In genomic region chr11:67022354-67023115, GRCm38 (mm10) we compare ENCODE assay signal across 10 mouse cellular contexts. TPM values are rescaled to one million over a fixed set of nuclear protein-coding genes. Genes with fewer than 3 reads are reported as not detected.
A peak's percentile ranks its signal among the peaks of the same experiment; 100 is the strongest.
DNase-seq lines count a peak whose midpoint lies in the region; ATAC-seq and TF ChIP-seq lines count a peak whose summit lies in the region.
"Had no signal": no experiment of that assay in that cellular context is flagged by ENCODE, and none has a peak within 500 bp of the region (broad histone marks: within the 10 kb centered on the region; RNA-seq: fewer than 3 reads in every experiment).

No protein-coding gene starts in this region.

- no peaks in the 10 kb centered on the region for H3K27me3 ChIP-seq in hindbrain, postnatal 0 days (ENCODE audit: insufficient read depth, low read length)
- no peaks in the 10 kb centered on the region for H3K27me3 ChIP-seq in hindbrain, embryonic 16.5 days (replicated peaks; ENCODE audit: control insufficient read depth, insufficient read depth, low read length)
- H3K27me3 ChIP-seq in Patski: peaks cover 5% of the 10 kb centered on the region
- no peaks in the 10 kb centered on the region for H3K27me3 ChIP-seq in forebrain, embryonic 16.5 days (replicated peaks; ENCODE audit: control insufficient read depth, insufficient read depth, low read length)

- no peaks in the 10 kb centered on the region for H3K9me3 ChIP-seq in hindbrain, postnatal 0 days (ENCODE audit: low read length)
- H3K9me3 ChIP-seq in hindbrain, embryonic 16.5 days (ENCODE audit: control insufficient read depth, low read length): no peaks in the 10 kb centered on the region
- H3K9me3 ChIP-seq in forebrain, embryonic 16.5 days (ENCODE audit: control insufficient read depth, low read length): no peaks in the 10 kb centered on the region
- H3K9me3 ChIP-seq: neural tube, embryonic 13.5 days had no signal

- no peak overlapping the region for H3K4me3 ChIP-seq in hindbrain, postnatal 0 days (ENCODE audit: low read length)
- no peak overlapping the region for H3K4me3 ChIP-seq in hindbrain, embryonic 16.5 days (ENCODE audit: low read length)
- no peak overlapping the region for H3K4me3 ChIP-seq in forebrain, embryonic 16.5 days (replicated peaks; ENCODE audit: low read length)
- H3K4me3 ChIP-seq: neural tube, embryonic 13.5 days had no signal

- peak; percentile 17 for DNase-seq in hindbrain, postnatal 0 days (ENCODE audit: low spot score)
- DNase-seq in testis, postnatal 10 days (ENCODE audit: low spot score): peak; percentile 53
- DNase-seq in testis, postnatal 14 days (ENCODE audit: low spot score): no peak
- no peak for DNase-seq in Patski (ENCODE audit: low read depth, low spot score)
- peak; percentile 50 for DNase-seq in thymus, postnatal 4 days
- DNase-seq: adrenal gland, adult 2 months had no signal

- no peak for ATAC-seq in hindbrain, postnatal 0 days
- ATAC-seq in hindbrain, embryonic 16.5 days: no peak
- ATAC-seq in Patski: no peak
- ATAC-seq in forebrain, embryonic 16.5 days: no peak

- no peak overlapping the region for H3K4me2 ChIP-seq in hindbrain, postnatal 0 days (ENCODE audit: low read depth, low read length)
- no peak overlapping the region for H3K4me2 ChIP-seq in hindbrain, embryonic 16.5 days (ENCODE audit: low read length)
- no peak overlapping the region for H3K4me2 ChIP-seq in forebrain, embryonic 16.5 days (ENCODE audit: low read length)
- H3K4me2 ChIP-seq: neural tube, embryonic 13.5 days had no signal

- H3K36me3 ChIP-seq in hindbrain, postnatal 0 days (ENCODE audit: insufficient read depth, low read length): no peaks in the 10 kb centered on the region
- no peaks in the 10 kb centered on the region for H3K36me3 ChIP-seq in hindbrain, embryonic 16.5 days (ENCODE audit: control insufficient read depth, insufficient read depth, low read length)
- no peaks in the 10 kb centered on the region for H3K36me3 ChIP-seq in forebrain, embryonic 16.5 days (ENCODE audit: control insufficient read depth, insufficient read depth)
- H3K36me3 ChIP-seq: neural tube, embryonic 13.5 days had no signal

- WGBS in hindbrain, postnatal 0 days: 91% methylated on average over 13 of the region's 13 CpGs
- whole genome bisulfite sequencing in hindbrain, embryonic 16.5 days: 89% methylated on average over 13 of the region's 13 CpGs
- WGBS in forebrain, embryonic 16.5 days: 86% methylated on average over 13 of the region's 13 CpGs

- CTCF ChIA-PET in Patski (lab: Charles Lee): interaction anchor here (1.3 to 3.5 kb wide), 6 partner anchors 19 to 117 kb away, joined by 3 to 12 read pairs (median 6); no protein-coding TSS in a partner anchor

- in situ Hi-C loops in Patski (cut with MboI; ENCODE audit: low pct_unique_long_range_greater_than_20kb): no loop called here

- H3K27ac ChIP-seq in hindbrain, postnatal 0 days: no peak overlapping the region
- H3K27ac ChIP-seq in hindbrain, embryonic 16.5 days (ENCODE audit: low read depth, low read length): no peak overlapping the region
- no peak overlapping the region for H3K27ac ChIP-seq in forebrain, embryonic 16.5 days (ENCODE audit: low read length)
- H3K27ac ChIP-seq: macrophage; neural tube, embryonic 13.5 days had no signal

- no peak overlapping the region for H3K9ac ChIP-seq in hindbrain, postnatal 0 days (replicated peaks; ENCODE audit: low read length)
- H3K9ac ChIP-seq in hindbrain, embryonic 16.5 days (ENCODE audit: low read depth, low read length): no peak overlapping the region
- no peak overlapping the region for H3K9ac ChIP-seq in forebrain, embryonic 16.5 days (replicated peaks; ENCODE audit: low read depth, low read length)
- H3K9ac ChIP-seq: neural tube, embryonic 13.5 days had no signal

- POLR2A ChIA-PET in Patski (lab: Charles Lee): no interaction called here

- peak; percentile 65 for TF ChIP-seq CTCF in hindbrain, postnatal 0 days (IDR thresholded peaks at IDR 0.05; ENCODE audit: low read depth)
- TF ChIP-seq CTCF in Patski (IDR thresholded peaks at IDR 0.05): peak; percentile 75

- no peaks in the 10 kb centered on the region; the same call in 1 of the 2 replicates for H3K4me1 ChIP-seq in hindbrain, postnatal 0 days (ENCODE audit: insufficient read depth, low read length)
- peaks cover 8% of the 10 kb centered on the region for H3K4me1 ChIP-seq in hindbrain, embryonic 16.5 days (ENCODE audit: control insufficient read depth, insufficient read depth, low read depth, low read length)
- H3K4me1 ChIP-seq in forebrain, embryonic 16.5 days (replicated peaks; ENCODE audit: control insufficient read depth, insufficient read depth, low read length): peaks cover 21% of the 10 kb centered on the region

RNA-seq across cellular contexts. Expression of gene Tmem220, which starts 2.4 kb away (rescaled TPM):
- total RNA-seq in hindbrain, postnatal 0 days (2014; rRNA removed): 0.26 TPM in 1 of 2 replicates, not detected in the other
- 0.97 and 1.1 TPM in 2 replicates for polyA plus RNA-seq in hindbrain, postnatal 0 days (2015; fragmentation: Nextera tagmentation; extraction: Ambion mirVana)
- polyA plus RNA-seq in hindbrain, embryonic 16.5 days (2015; fragmentation: Nextera tagmentation; extraction: Ambion mirVana): 0.50 and 0.57 TPM in 2 replicates
- polyA plus RNA-seq in Patski (2021): 6.6 TPM
- 0.35 and 0.43 TPM in 2 replicates for polyA plus RNA-seq in forebrain, embryonic 16.5 days (2015; fragmentation: Nextera tagmentation; extraction: Ambion mirVana)

RNA-seq across cellular contexts. Expression of gene Adprm, which starts 29.9 kb away (rescaled TPM):
- 15.6 and 18.9 TPM in 2 replicates for total RNA-seq in hindbrain, postnatal 0 days (2014; rRNA removed)
- 25.3 and 29.5 TPM in 2 replicates for polyA plus RNA-seq in hindbrain, postnatal 0 days (2015; fragmentation: Nextera tagmentation; extraction: Ambion mirVana)
- 30.3 and 30.8 TPM in 2 replicates for polyA plus RNA-seq in hindbrain, embryonic 16.5 days (2015; fragmentation: Nextera tagmentation; extraction: Ambion mirVana)
- 27.9 TPM for polyA plus RNA-seq in Patski (2021)
- polyA plus RNA-seq in forebrain, embryonic 16.5 days (2015; fragmentation: Nextera tagmentation; extraction: Ambion mirVana): 33.0 and 35.4 TPM in 2 replicates

RNA-seq across cellular contexts. Expression of gene Sco1, which starts 29.9 kb away (rescaled TPM):
- 11.0 and 13.8 TPM in 2 replicates for total RNA-seq in hindbrain, postnatal 0 days (2014; rRNA removed)
- 13.6 and 14.9 TPM in 2 replicates for polyA plus RNA-seq in hindbrain, postnatal 0 days (2015; fragmentation: Nextera tagmentation; extraction: Ambion mirVana)
- 9.6 and 12.0 TPM in 2 replicates for polyA plus RNA-seq in hindbrain, embryonic 16.5 days (2015; fragmentation: Nextera tagmentation; extraction: Ambion mirVana)
- 16.2 TPM for polyA plus RNA-seq in Patski (2021)
- polyA plus RNA-seq in forebrain, embryonic 16.5 days (2015; fragmentation: Nextera tagmentation; extraction: Ambion mirVana): 12.7 and 14.3 TPM in 2 replicates

RNA-seq across cellular contexts. Expression of gene Myh3, which starts 55.6 kb away (rescaled TPM):
- total RNA-seq in hindbrain, postnatal 0 days (2014; rRNA removed): 1.1 and 3.0 TPM in 2 replicates
- polyA plus RNA-seq in hindbrain, postnatal 0 days (2015; fragmentation: Nextera tagmentation; extraction: Ambion mirVana): 0.25 and 0.35 TPM in 2 replicates
- 0.29 and 11.0 TPM in 2 replicates for polyA plus RNA-seq in hindbrain, embryonic 16.5 days (2015; fragmentation: Nextera tagmentation; extraction: Ambion mirVana)
- polyA plus RNA-seq in Patski (2021): 0.01 TPM
- 0.09 and 0.36 TPM in 2 replicates for polyA plus RNA-seq in forebrain, embryonic 16.5 days (2015; fragmentation: Nextera tagmentation; extraction: Ambion mirVana)
- polyA plus RNA-seq: adrenal gland, adult 2 months had no signal

Comparison
In these comparisons a context has a peak if more than half of its experiments do, and no peak if none do; other contexts are left out.
1. DNase-seq: peak in hindbrain, postnatal 0 days (single experiment), testis, postnatal 10 days (single experiment) and thymus, postnatal 4 days (single experiment); none in testis, postnatal 14 days (single experiment) and Patski (single experiment).